Mouse (Mus musculus): Measurements from ENCODE around the gene Klb.
"Not testable (repeated sequence)": the region's sequence is repeated elsewhere in the genome, so short reads cannot be mapped to it uniquely, and the experiment has no call there.

Klb gene

DNA sequence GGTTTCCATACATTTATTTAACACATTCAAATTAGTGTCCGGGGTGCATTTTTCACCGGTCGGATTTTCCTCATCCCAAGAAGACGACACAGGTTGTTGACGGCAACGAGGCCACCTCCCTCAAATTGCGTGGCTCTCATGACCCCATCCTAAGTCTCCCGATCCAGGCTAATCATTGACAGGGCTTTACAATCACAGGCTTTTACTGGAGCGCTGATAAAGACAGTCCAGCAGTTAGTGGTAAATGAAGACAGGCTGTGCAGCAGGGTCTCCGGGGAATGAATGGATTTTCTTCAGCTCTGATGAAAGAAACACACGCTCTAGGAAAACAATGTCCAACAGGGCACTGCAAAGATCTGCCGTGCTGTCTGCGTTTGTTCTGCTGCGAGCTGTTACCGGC, at the start of gene Klb:
Klb (plus strand) TSS at position 147 of the 400 bp plus-strand sequence.
- DNase-seq (ENCODE audit: extremely low spot score): peak; percentile 33

DNA sequence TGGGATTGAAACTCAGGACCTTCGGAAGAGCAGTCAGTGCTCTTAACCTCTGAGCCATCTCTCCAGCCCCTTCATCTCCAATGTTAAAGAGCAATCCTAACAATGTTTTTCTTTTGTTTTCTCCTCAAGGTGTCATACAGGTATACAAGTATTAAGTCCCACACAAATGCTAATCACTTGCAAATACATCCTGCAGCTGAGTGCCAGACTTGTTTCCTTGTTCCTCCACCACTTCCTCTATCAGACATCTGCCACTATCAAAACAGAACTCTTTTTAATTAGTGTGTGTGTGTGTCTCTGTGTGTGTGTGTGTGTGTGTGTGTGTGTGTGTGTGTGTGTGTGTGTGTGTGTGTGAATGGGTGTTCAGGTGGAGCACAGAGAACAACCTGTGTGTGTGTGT, 48.5 kb upstream of the Klb start:
- DNase-seq (ENCODE audit: extremely low spot score): not testable (repeated sequence)

DNA sequence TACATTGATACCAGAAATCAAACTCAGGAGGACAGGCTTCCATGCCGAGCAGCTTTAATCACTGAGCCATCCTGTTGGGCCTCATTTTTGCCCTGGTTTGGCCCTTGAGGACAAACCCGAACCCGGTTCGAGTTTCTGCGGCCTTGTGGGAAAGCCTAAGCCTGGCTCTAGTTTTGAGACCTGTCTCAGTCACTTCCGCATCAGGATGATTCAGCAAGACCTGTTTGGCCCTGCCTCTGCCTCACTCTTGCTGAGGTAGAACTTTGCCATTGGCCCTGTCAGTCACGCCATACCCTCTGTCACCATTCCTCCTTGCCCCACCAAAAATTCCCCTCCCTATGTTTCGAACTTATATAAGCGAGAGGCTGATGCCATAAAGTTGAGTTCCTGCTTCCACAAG, 48.0 kb upstream of the Klb start:
- DNase-seq (ENCODE audit: extremely low spot score): no peak

DNA sequence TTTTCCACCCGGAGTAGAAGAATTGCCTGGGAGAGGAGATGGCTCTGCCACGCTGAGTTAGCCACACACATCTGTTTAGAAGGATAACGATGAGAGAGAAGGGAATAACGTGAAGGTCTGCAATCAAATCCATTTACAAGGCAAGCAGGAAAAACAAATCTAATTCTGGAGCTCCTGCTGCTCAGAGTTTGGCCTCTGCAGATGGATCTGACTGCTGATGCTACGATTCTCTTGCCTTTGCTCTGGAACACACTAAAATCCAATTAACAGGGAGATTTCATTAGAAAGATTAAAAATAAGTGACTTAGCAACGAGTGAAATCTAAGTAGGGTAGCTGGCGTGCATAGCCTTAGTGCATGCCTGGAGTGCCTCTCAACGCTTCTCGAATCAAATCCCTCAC, 42.6 kb upstream of the Klb start:
- no peak for DNase-seq (ENCODE audit: extremely low spot score)

DNA sequence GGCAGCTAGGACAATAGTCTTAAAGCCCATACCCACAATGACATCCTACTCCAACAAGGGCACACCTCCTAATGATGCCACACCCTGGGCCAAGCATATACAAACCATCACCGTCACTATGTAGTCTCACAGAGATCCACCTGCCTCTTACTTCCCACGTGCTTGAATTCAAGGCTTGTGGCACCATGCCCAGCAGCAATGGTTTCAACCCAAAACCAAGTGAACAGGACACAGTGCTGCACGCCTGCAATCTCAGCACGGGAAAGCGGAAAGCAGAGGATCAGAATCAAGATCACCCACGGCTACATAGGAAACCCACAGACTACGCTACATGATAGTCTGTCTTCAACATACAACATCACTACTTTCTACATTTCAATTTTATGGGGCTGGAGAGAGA, 39.9 kb upstream of the Klb start:
- DNase-seq (ENCODE audit: extremely low spot score): no peak

DNA sequence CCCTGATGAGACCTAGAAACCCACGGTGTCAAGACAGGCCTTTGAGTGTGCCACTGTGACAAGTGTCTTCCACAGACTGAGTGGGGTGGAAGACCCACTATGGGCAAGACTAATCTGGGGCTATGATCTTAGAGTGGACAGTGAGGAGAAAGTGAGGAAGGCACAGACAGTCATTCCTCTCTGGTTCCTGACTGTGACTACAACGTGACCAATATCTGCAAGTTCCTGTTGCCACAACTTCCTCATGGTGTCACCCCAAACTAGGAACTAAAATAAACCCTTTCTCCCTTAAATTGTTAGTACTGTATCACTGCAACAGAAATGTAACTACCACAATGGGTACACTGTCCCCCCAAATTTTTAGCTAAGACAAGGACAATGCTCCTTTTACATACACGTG, 39.2 kb upstream of the Klb start:
- no peak for DNase-seq (ENCODE audit: extremely low spot score)

DNA sequence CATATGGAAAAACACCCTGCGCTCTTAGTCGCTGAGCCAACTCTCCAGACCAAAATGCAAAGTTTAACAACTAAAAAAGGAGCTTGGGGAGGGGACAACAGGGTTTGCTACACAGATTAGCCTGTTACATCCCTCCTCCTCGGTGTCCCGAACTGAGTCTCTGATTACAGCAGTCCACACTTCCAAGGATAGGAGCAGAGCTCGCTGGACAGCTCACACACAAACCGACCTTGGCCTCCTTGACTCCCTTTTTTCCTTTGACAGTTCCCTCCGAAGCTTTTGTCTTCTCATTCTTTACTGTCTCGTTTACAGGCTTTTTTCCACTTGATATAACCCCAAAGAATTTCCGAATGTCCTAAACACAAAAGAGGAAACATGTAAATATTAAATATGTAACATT, 28.9 kb upstream of the Klb start:
- DNase-seq (ENCODE audit: extremely low spot score): no peak

DNA sequence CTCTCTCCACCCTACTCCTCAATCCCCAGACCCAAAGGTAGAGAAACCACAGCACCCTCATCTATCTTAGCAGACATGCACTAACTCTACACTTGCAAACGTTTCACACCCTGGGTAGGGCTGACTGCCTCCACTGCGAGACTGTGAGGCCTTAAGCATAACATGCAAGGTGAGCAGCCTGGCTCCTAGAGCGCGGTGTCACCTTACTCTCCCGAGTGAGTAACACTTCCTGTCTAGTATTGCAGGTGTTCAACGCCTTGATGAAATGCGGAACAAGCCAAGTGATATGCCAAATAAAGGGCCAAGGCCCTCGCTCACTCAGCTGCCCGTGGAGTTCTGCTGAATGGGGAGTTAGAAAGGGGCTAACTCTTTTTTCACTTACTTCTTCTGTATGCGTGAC, 25.9 kb upstream of the Klb start:
- no peak for DNase-seq (ENCODE audit: extremely low spot score)

DNA sequence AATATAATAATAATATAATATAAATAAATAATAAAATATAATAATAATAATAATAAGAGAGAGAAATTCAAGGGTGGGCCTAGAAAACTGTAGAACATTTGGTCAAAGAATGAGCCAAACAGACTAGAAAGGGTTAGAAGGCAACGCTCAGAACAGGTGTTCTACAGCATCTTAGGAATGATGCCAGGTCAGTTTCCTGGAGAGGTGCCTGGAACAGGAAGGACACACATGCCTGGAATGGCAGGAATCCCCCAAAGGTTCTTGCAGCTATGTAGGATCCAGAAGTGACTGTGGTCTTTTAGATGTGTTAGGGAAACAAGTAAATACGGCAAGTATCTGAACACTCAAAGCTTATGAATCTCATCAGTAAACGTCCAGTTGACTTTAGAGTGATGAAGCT, 23.8 kb upstream of the Klb start:
- DNase-seq (ENCODE audit: extremely low spot score): no peak

DNA sequence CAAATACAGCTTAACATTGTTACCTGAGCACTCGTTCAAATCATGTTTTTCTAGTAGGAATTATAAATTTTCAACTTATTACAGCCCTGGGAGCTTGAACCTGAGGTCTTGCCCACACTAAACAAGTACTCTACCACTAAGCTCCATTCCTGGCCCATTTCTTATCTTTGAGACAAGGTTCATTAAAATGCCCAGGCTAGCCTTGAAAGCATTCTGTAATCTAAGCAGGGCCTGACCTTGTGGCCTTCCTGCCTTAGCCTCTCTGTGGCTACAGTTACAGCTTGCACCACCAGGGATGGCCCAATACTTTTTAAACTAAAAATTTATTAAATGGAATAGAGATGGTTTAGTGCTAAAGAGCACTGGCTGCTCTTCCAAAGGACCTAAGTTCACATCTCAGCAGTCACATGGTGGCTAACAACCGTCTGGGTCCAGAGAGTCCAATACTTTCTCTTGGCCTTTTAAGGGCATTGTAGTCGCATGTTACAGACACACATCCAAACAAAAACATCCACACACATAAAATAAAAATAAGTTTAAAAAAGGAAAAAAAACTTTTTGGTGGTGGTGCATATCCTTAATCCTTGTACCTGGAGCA, 23.3 kb upstream of the Klb start:
- no peak for DNase-seq (ENCODE audit: extremely low spot score)

DNA sequence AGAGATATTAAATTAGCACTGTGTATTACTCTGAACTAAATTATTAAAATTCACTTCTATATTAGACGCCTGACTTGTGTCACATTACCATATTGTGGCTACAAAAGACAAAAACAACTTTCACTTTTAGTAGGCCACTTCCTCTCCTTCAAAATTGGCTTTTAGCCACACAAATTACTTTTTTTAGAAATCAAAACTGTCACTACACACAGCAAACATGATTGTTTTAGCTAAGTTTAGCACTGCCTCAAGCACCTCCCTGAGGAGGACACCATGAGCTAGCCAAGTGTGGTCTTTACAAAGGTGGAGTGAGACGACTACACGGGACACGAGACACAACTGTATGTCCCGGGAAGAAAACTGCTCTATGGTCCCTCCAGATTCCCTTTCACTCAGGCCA, 21.9 kb upstream of the Klb start:
- no peak for DNase-seq (ENCODE audit: extremely low spot score)

DNA sequence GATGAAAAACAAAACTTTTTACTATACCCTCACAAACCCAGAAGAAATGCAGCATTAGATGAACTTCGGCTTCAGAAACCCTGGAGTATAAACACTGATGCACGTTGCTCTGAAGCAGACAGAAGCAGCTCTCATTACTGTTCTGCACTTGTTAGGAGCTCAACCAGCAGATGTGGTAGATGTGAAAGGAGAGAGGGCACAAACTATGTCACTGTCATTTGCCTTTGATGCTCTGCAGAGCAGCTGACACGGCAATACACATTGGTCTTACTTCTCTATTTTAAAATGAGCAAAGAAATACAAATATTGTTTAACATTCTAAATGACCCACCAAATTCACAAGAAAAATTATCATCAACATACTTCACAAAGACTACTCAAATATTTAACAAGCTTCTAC, 18.1 kb upstream of the Klb start:
- DNase-seq (ENCODE audit: extremely low spot score): no peak

DNA sequence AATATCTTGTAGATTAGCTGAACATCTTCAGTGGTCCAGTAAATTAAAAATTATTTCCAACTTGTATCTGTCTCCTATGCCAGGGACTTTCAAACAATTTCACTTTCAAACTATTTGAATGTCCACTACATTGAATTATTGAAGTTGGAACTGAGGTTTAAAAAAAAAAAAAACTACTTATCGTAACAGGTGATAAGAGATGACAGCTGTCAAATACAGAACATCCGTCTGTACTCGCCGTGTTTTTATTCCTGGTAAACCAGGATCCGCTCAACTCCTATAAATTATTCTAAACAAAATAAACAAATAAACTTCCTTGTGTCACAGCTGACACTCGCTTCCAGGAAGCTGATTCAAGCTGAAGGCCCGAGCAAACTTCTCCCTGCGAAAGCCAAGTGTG, 13.3 kb upstream of the Klb start:
- no peak for DNase-seq (ENCODE audit: extremely low spot score)

DNA sequence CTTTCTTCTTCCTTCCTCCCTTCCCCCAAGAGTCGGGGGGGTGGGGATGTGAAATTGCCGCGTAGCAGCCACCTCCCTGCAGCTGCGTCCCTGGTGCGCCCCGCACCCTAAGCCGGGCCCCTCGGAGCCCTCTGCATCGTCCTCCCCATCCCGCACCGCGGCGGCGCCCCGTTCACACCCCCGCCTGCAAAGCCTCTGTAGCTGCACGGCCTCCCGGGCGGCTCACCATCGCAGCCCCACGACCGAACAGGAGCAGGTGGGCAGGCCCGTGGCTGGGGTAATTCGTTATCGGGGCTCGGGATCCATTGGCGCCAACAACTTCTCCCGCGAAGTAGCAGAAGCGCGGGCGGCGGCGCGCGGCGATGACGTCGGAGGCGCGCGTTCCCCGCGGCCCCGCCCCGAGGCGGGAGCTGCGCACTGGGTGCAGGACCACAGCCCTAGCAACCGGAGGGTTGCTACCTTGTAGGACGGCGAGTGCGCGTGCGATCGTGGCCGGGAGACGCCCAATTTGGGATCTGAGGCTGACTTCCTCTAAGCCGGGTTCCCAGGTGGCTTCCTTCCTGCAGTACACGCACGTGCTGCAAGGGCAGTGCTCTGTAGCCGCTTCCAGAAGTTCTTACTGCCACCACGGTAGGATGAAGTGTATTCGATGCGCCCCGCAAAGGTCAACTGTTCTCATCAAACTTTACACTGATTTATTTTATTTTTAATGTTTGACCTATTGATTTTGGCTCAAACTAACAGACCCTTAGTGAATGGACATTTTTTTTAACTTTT, 12.6 kb upstream of the Klb start, which contains the start of gene Rfc1:
Rfc1 (minus strand) TSS at position 373 of the 777 bp plus-strand sequence.
- DNase-seq (ENCODE audit: extremely low spot score): peak; percentile 92

DNA sequence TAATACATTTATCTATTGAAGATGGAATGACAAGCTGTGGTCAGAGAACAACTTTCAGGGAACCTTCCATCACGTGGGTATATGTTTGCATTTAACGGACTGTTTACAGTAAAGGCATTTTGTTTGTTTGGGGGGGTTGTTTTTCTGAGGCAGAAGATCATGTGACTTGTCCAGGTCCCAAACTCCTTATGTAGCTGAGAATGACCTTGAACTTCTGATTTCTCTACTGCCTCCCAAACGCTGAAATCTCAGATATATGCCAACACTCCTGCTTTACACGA, 12.1 kb upstream of the Klb start:
- DNase-seq (ENCODE audit: extremely low spot score): no peak

DNA sequence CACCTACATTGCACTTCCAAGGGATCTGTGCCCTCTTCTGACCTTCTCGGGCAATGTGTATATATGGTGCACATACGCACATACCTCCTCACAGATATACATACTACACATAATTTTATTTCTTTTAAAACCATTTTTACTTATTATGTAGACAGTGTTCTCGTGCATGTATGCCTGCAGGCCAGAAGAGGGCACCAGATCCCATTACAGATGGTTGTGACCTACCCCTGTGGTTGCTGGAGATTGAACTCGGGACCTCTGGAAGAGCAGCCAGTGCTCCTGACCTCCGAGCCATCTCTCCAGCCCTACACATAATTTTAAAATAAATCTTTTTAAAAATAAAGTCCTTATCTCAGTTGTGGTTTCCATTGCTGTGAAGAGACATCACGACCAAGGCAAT, 9.7 kb upstream of the Klb start:
- no peak for DNase-seq (ENCODE audit: extremely low spot score)

DNA sequence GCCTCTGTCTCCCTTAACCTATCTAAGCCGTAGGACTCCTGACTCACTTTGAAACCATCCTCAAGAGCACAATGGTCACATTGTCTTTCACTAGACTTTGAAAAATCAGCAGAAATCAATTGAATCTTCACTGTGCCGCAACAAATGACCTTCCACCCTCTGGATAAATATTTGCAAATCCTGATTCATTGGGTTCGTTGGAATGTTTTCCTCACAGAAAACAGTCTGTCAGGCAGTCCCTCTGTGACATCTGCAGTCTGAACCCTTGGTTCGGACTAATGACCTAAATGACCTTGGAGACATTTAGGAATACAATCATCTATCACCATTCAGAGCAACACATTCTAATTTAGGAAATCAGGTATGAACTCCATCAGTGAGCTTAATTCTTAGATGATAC, 7.9 kb upstream of the Klb start:
- DNase-seq (ENCODE audit: extremely low spot score): no peak

DNA sequence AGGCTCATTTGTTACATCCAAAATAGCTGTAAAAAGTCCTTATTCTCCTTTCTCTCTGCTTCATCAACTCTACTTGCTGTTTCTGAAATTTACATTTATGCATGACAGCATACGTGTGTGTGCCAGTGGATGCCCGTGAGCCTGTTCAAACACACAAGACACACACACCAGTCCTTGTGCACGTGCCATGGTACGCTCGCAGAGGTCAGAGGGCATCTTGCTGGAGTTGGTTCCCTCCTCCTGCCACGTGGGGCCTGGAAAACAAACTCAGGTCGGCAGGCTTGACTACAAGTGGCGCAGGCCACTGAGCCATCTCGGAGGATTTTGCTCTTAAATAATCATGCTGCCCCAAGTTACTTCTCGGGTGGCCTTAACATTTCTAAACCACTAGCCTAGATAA, 2.4 kb downstream of the Klb start:
- no peak for DNase-seq (ENCODE audit: extremely low spot score)

DNA sequence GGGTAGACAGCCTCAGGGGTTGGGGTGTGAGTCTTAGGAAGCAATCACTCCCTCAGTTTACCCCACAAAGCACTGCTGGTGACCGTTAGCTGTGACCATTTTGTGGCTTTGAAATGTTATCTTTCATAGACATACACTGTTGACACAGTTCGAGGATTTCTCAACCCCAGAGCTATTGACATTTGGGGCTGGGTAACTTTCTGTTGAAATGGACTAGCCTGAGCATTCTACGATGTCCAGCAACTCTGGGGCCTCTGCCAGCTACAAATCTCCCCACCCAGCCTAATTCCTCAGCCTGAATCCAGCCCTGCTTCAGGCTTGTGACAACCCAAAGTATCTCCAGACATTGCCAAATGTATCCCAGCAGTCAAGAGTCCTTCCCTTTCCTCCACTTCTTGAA, 6.0 kb downstream of the Klb start:
- DNase-seq (ENCODE audit: extremely low spot score): no peak

DNA sequence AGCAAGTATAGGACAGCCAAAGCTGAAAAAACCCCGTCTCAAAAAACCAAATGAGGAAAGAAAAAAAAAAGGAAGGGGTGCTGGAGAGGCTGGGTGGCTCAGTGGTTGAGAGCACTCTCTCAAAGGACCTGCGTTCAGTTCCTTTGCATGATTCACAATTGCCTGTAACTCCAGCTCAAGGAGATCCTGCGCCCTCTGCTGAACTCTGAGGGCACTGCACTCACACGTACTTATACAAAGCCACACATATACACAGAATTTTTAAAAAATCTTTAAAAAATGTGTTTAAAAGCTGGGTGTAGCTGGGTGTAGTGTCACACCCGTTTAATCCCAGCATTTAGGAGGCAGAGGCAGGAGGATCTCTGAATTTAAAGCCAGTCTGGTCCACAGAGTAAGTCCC, 6.9 kb downstream of the Klb start:
- no peak for DNase-seq (ENCODE audit: extremely low spot score)

DNA sequence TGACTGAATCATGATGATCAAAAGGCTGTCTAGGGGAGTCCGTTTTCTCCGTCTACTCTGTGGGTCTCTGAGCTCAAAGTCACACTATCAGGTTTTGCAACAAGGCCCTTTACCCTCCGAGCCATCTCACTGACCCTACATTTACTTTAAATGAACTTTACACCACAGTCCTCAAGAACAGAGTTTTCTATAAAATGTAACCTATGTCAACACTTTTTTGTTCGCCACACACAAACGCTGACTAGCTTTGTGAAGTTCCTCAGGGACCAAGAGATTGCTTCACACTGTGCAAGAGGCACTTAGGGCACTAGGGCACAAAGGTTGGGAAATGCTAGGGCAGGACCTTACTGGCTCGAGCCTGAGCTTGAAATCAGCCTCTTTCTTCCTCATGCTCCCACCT, 8.7 kb downstream of the Klb start:
- DNase-seq (ENCODE audit: extremely low spot score): no peak

DNA sequence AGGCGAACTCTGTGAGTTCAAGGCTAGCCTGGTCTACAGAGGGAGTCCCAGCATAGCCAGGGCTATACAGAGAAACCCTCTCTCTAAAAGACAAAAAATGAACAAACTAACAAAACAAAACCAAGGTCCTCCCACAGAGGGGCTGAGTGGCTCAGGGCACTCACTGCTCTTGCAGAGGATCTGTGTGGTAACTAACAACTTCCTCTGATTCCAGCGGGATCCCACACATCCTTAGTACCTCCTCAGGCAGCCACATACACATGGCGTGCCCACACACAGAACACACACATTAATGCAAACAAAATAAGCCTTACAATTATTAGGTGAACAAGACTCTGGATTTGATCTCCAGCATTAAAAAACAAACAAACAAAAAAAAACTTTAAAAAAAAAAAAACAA, 9.7 kb downstream of the Klb start:
- no peak for DNase-seq (ENCODE audit: extremely low spot score)

DNA sequence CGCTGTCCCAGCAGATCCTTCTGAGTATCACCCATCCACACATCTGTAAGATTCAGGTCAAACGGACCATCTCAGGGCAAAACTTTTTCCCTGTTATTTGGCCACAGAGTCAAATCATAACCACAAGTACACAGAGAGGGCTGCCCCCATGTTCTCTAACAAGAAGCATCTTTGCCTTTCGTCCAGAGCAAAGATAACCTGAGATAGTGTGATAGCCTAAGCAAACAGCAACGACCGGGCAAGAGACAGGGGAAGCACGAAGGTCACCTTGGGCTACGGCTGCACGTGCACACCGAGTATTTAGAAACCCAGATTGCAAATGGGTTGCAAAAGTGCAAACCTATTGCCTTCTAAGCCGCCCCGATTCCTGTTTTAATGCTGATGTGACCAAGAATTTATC, 19.7 kb downstream of the Klb start:
- no peak for DNase-seq (ENCODE audit: extremely low spot score)

DNA sequence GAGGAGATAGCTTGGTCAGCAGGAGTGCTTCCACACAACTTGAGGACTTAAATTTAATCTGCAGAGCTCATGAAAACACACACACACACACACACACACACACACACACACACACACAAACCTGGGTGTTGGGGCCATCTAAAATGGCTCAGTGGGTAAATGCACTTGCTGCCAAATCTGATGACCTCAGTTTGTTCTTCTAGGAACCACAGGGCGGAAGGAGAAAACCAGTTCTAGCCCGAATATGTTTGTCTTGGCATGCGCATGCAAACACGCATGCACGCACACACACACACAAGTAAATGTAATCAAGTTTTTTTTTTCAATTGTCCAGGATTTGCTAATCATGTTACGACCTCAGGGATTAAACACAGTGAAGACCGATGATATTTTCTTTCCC, 23.4 kb downstream of the Klb start:
- DNase-seq (ENCODE audit: extremely low spot score): no peak

Measured in embryo, embryonic 9.5 days (tissue).